Mouse (Mus musculus) spleen, postnatal 14 days (tissue): ENCODE measurements around the gene Ang2.
"Not testable (repeated sequence)": the region's sequence is repeated elsewhere in the genome, so short reads cannot be mapped to it uniquely, and the experiment has no call there.

Experiments used
- DNase-seq, 2 experiments: peaks; one replicate each; pipeline ENCODE4 v3.0.0; 2021 to 2022; ENCODE audit warnings: low spot score in 2 of 2

The Ang2 gene

GRCm38 (mm10) chr14:51199098-51200023 lies at the start of gene Ang2:
Gene Ang2, minus strand, starts transcription at chr14:51199148.
- no peak for DNase-seq

DNA sequence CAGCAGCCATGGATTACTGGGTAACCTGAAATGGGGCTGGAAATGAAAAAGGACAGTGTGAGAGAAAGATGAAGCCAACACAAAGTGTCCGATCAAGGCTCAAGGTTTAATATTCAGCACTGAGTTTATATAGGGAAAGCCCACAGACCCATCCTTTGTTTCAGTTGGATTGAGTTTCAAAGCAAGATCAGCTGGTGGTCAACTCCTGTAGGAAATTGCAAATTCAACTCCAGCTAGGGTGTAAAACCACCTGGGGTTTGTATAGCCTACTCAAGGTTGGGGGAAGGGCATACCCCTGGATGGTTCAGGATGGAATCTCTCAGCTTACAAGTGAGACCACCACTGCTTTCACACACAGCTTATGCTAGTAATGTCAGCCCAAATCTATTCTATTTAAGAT lies 48.8 kb upstream of the Ang2 start:
- no peak for DNase-seq

DNA sequence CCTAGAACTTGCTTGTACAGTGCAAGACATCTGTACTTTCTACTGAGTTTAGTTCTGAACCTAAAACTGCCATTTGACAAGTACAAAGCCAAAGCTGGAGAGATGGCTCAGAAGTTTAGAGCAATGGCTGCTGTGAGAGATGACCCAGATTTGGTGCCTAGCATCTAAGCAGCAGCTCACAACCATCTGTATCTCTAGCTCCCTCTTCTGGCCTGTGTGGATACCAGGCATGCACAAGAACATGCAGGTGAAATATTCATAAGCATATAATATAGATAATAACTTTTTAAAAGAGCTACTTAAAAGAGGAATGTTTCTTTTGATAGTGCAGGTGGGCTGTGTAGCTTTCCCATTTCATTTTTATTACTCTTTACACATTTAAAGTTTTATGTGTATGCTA lies 42.0 kb upstream of the Ang2 start:
- DNase-seq, result peak in 1 of 2 experiments; percentile 22

- not testable (repeated sequence) for DNase-seq
These were observed 38.5 kb upstream of the Ang2 start for GRCm38 (mm10) chr14:51237488-51237887.

DNA sequence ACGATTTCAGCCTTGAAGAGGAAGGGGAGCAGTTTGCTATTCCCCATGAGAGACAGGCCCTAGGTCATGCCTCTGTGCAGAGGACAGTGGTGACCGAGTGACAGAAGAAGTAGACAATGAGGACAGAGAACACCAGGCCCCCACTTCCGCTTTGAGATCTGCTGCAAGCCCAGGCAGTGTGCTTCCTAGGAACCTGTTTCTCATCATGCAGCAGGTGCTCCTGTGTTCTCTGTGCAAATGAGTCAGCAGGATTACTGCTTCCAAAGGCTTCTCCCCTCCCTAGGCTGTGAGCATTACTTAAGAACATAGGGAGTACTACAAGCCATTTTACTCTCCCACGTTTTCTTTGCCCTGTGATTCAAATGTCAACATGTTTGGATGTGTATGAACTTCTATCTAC lies 30.7 kb upstream of the Ang2 start:
- not testable (repeated sequence) for DNase-seq

- DNase-seq, result not testable (repeated sequence)
These were observed 21.1 kb upstream of the Ang2 start for GRCm38 (mm10) chr14:51220075-51220474.

- DNase-seq, result no peak
These were observed 4.2 kb upstream of the Ang2 start, which contains the start of gene Ear14 for GRCm38 (mm10) chr14:51203115-51203514. Gene Ear14, plus strand, starts transcription at chr14:51203391.

DNA sequence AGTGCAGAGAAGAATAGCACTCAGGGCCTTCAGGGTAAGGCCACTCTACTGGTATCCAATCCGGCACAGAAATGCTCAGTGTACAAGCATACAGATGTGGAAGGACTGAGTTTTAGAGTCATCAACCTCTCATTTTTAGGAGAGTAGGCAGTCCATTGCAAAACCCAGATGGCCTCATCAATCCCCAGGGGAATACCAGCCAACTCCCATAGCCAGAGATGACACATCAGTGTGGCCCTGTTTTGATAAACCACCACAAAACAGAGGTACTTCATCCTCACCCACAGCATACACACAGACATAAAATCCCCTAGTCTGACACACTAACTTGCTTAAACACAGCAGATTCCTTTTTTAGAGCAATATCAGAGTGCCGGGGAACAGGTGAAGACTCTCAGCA lies 1.5 kb upstream of the Ang2 start:
- no peak for DNase-seq

DNA sequence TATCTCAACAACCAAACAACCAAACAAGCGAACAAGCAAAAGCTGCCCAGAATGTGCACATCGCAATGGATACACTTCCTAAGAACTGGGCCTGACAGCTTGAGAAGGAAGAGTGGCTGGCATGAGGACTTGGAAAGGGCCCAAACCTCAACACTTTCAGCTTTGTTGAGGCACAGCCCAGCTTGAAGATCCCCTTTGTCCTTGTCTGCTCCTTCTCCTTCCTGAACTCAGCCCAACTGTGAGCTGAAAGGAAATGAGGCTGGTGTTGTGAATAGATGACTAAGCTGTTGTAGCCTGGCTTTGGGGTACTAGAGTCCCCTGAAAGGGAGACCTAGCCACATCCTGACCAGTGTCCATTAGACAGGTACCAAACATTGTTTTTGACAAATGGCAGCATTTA lies 1.1 kb upstream of the Ang2 start:
- no peak for DNase-seq

GRCm38 (mm10) chr14:51195681-51196080 lies 3.3 kb downstream of the Ang2 start:
- no peak for DNase-seq

DNA sequence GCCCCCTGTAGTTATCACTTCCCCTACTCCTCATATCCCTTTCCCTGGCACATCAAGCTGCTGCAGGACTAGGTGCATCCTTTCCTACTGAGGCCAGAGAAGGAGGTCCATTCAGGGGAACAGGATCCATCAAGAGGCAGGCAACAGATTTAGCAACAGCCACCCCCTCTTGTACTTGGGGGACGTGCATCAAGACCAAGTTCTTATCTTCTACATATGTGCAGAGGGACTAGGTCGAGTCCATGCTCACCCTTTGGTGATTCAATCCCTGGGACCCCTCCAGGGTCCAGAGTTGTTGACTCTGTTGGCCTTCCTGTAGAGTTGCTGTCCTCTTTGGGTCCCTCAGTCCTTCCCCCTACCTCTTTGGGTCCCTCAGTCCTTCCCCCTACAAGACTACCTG lies 17.9 kb downstream of the Ang2 start:
- DNase-seq, result not testable (repeated sequence)

DNA sequence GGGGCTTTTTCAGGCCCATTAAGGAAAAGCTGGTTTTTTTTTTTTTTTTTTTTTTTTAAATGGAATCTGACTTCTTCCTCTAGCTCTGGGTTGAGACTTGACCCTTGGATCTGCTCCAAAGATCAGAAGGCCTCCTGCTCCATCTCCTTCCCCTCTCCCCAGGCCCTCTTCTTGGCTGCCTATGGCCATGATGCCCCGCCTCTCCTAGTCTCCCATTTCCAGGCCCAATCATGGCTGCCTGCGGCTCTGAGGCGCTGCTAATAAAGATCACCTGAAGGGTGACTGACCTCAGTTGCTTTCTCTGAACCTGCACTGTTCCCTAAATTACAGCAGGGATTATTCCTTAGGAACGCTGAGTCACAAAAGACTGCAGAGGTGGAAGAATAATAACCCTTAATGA lies 25.1 kb downstream of the Ang2 start:
- DNase-seq, result no peak

DNA sequence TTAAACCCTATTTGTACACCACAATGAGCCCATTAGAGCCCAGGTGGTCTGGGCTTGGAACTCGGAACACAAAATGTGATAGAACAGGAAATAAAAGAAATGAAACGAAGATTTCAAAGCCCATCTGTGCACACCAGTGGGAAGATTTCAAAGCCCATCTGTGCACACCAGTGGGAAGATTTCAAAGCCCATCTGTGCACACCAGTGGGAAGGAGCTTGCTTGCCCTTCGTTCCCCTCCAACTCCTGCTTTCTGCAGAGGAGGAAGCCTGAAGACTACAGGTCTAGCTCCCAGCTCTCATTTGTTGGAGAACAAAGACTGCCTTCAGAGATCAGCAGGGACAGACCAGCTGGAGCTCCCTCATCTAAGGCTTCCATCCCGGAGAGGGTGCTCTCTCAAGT lies 26.0 kb downstream of the Ang2 start:
- not testable (repeated sequence) for DNase-seq

GRCm38 (mm10) chr14:51172095-51172865 lies 26.7 kb downstream of the Ang2 start:
- peak in 1 of 2 experiments; percentile 12 for DNase-seq

DNA sequence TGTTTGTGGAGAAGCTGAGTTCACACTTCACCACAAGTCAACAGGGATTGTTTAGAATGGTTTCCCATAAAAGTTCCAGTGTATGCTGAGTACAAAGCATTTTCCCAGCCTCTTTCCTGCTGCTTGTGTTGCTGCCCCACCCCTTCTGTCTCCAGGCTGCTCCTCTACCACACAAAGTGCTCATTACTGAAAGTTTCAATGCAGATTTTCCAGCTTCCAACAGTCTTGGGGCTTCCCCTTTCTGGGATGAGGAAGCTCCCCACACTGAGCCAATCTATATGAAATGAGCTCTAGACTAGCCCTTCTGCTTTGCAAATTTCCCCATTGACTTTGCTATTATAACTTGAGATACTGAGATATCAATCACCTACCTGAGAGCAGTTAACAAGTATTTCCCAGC lies 32.9 kb downstream of the Ang2 start:
- DNase-seq, result no peak

DNA sequence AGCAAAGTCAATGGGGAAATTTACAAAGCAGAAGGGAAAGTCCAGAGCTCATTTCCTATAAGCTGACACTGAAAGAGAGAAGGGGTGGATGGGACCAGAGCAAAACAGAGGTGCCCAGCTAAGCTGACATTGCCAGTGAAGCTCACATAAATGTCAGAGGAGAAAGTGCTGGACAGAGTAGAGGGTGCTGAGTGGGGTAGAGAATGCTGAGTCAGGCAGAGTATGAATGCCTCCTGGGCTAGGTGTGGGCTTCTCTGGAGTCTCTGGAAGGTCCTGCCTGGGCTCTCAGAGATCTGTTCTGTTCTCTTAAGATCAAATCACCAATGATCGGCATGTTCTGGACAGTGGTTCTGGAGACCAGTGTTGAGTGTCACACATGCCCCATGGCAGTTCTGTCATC lies 33.5 kb downstream of the Ang2 start:
- DNase-seq, result no peak

- DNase-seq, result not testable (repeated sequence)
These were observed 35.6 kb downstream of the Ang2 start for GRCm38 (mm10) chr14:51163323-51163722.

GRCm38 (mm10) chr14:51161976-51162375 lies 37.0 kb downstream of the Ang2 start, which contains the start of gene Rnase2b:
Gene Rnase2b, plus strand, starts transcription at chr14:51162260.
- not testable (repeated sequence) for DNase-seq

DNA sequence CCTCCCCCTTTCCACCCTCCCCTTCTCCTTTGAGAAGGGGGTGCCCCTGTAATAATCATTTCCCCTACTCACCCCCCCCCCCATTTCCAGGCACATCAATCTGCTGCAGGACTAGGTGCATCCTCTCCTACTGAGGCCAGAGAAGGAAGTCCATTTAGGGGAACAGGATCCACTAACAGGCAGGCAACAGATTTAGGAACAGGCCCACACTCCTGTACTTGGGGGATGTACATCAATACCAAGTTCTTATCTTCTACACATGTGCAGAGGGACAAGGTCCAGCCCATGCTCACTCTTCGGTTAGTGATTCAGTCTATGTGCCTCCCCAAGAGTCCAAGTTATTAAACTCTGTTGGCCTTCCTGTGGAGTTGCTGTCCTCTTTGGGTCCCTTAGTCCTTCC lies 41.9 kb downstream of the Ang2 start:
- no peak for DNase-seq

DNA sequence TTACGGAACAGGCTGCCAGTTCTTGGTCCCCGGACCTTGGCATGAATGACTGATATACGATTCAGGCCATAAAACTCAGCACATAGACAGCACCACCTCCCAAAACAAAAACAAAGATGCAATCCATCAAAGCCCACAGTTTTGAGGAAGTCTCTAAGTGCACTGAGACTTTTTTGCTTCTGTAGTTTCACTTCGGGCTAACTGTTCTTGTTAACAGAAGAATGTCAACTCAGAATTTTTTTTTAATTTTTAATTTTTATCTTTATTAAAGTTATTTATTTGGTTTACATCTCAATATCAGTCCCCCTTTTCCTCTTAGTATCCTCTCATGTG lies 42.2 kb downstream of the Ang2 start:
- no peak for DNase-seq

- no peak for DNase-seq
These were observed 42.8 kb downstream of the Ang2 start for GRCm38 (mm10) chr14:51156056-51156735.

DNA sequence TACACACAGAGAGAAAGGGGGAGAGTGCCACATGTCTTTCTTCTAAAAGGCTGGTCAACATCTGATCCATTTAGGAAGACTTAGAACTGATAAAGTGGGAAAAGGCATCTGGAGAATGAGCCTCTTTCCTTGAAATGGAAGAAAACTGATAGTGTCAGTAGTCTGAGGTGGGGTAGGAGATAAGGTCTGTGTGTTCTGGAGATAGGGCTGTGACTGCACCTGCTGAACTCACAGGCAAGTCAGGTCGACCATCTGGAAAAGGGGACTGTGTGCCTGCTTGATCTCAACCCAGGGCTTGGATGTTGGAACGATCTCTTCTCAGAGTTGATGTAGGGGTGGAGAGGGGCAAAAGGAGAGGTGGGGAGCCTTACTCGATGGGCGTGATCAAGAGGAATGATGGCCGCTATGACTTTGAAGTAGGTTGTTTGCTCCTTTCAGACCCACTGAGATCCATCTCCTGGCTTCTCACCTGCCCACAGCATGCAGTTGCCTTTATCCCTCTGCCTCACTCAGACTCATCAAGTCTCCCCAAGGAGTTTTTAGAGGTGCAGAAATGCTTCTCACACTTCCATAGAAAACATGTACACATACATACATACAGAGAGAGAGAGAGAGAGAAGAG lies 46.6 kb downstream of the Ang2 start:
- DNase-seq, result no peak
